Mouse (Mus musculus): ENCODE data around the gene Aplnr.

Aplnr gene

GRCm38 (mm10) chr2:85137601-85138140, 1.6 kb downstream of the Aplnr start:
- DNase-seq = no peak

DNA sequence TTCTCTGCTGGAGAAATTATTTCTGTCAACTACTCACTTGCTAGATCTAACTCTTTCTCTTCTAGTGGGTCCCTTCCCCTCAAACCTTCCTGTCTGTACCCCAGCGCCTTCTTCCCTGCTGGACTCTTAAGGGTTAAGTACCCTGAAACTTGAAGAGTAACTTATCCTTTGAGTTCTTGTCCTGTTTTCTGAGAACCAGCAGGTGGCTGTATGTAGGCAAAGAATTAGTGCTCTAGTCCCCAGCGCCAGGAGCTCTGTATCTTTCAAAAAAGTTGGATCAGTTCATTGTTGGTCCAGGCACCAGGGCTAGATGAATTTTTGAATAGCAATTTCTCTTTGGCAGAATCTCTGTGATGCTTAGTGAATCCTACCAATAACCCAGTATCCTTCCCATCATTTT, 2.1 kb downstream of the Aplnr start:
- DNase-seq = no peak

DNA sequence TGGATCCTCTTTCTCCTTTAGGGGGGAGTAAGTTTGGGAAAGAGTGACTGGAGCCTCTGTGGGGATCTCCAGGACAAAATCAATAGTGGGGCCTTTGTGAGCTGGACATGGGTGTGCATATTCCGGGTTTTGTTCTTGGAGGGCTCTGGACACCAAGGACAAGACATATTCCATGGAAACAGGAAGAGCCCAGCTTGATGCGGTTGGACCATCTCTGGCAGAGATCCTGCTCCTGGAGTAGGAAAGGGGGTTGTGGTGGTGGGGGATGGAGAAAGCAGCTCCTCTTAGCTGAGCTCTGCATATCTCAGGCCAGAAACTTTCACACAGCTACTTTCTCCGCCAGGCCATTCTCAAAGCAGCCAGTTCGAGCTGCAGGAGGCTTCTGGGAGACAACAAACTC, 3.4 kb downstream of the Aplnr start:
- no peak for DNase-seq

GRCm38 (mm10) chr2:85139846-85140245, 3.8 kb downstream of the Aplnr start:
- DNase-seq = no peak

- DNase-seq = no peak
Observed at GRCm38 (mm10) chr2:85140833-85141232, 4.8 kb downstream of the Aplnr start.

DNA sequence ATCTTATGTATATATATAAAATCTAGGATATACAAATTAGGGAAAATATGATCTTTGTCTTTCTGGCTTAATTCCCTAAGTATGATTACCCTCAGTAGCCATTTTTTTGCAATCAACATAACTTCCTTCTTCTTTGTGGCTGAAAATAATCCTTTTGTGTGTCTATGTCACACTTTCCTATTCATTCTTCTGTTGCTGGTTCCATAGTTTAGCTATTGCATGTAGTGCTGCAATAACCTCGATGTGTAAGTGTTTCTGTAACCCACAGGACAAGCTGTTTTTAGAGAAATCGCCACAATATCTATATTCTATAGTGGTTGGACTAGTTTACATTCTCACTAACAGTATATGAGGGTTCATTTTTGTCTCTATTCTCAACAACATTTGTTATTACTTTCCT, 8.9 kb downstream of the Aplnr start:
- DNase-seq = no peak

- no peak for DNase-seq
Observed at GRCm38 (mm10) chr2:85145346-85145745, 9.3 kb downstream of the Aplnr start.

DNA sequence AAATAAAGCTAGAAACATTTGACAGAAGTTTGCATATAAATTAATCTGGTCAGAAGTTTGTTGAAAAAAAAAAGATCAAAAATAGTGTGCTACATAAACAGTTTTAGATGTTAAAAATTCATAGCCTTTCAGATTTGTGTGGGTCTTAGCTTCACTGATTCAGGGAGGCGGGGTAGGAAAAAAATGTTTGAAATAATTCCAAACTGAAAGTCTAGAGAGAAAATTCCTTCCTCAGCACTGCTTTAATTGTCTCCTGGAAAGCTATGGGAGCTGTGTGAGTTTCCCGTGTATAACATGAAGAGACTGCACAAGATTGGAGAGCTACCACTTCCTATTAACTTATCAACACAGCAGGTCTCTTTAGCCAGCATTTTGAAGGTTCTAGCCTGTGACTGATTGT, 11.5 kb downstream of the Aplnr start:
- no peak for DNase-seq

GRCm38 (mm10) chr2:85150373-85150772, 14.3 kb downstream of the Aplnr start:
- DNase-seq = no peak

DNA sequence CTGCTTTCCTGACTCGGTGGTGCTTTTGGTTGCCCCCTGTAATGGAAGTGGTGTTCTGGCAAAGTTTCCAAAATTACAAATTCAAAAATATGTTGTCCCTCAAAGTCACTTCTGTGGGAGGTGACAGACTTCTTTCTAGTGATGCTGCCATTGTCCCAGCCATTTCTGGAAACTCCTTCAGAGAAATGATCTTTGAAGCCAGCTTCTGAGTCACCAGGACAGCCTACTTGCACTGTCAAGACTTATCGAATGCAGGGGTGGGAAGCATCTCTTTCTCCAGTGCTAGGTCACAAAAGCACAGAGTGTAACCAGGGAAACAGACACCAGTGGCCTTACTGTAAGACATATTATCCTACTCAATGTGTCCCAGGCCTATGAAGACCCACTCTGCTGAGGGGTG, 15.2 kb downstream of the Aplnr start:
- no peak for DNase-seq

DNA sequence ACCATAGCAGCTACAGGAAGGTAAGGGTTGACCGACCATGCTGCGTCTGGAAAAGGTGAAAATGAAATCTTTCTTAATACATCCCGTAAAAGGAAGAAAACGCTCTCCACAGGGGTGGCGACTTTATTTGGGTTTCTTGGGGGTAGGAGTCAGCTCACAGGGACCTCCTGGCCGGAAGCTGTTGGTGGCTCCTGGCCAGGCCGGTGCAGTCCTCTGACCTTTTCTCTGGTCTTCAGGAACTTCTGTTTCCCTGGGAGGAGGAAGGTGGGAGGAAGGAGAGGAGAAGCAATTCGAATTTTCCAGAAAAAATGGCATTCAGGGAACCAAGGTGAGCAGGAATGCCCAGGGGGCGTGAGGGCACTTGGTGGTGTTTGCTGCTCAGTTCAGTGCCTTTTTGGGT, 19.3 kb downstream of the Aplnr start:
- no peak for DNase-seq

DNA sequence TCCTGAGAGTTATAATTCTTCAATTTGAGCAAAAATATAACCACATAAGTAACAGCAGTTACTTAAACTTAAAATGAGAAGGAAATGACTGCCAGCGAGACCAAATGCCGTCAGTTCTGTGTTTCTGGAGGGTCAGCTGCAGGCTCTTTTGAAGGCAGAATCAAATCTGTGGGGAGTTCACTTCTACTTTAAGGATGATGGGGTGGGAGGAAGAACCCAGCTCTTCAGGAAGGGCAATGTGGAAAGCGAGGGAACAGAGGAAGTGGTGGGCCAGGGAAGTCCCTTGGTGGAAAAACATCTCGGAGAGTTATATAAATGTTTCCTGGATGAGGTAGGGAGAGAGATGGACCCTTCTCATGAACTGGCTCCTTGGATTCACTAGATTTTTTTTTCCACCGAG, 20.1 kb downstream of the Aplnr start:
- no peak for DNase-seq

- no peak for DNase-seq
Observed at GRCm38 (mm10) chr2:85157382-85157781, 21.4 kb downstream of the Aplnr start.

GRCm38 (mm10) chr2:85160901-85161637, 25.0 kb downstream of the Aplnr start:
- no peak for DNase-seq

- no peak for DNase-seq
Observed at GRCm38 (mm10) chr2:85161638-85162093, 25.6 kb downstream of the Aplnr start.

DNA sequence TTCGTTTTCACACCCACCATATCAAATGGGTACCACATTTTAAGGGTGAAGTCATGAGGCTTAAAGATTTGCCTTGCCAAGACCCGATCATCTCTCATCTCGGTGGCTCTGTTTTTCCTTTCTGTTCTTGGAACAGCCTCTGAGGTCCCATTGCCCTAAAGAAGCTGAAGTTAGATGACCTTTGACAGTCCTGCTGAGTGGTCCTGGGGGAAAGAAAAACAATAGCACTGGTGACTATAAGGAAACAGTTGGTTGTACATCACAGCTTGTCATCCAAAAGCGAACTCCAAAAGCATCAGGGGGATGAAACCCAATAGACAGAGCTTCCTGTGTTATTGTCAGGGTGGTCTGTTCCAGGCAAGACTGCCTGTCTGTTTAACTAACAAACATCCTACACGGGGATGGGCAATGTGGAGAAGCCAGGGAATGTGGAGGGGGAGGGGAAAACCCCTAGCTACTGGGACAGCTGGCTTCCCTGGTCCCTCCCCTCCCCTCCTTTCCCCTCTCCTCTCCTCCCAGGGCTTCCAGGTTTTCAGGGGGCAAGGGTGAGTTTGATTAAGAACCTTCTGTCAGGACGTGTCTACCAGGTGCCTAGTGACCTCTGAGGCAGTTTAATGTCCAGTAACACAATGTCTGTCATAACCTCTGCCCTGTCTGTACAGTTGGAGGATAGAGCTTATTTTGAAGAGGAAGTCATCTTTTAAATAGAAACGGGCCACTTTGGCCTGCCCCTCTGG, 27.5 kb downstream of the Aplnr start:
- no peak for DNase-seq

GRCm38 (mm10) chr2:85167624-85168023, 31.6 kb downstream of the Aplnr start:
- DNase-seq = no peak

- DNase-seq = no peak
Observed at GRCm38 (mm10) chr2:85168327-85168726, 32.3 kb downstream of the Aplnr start.

DNA sequence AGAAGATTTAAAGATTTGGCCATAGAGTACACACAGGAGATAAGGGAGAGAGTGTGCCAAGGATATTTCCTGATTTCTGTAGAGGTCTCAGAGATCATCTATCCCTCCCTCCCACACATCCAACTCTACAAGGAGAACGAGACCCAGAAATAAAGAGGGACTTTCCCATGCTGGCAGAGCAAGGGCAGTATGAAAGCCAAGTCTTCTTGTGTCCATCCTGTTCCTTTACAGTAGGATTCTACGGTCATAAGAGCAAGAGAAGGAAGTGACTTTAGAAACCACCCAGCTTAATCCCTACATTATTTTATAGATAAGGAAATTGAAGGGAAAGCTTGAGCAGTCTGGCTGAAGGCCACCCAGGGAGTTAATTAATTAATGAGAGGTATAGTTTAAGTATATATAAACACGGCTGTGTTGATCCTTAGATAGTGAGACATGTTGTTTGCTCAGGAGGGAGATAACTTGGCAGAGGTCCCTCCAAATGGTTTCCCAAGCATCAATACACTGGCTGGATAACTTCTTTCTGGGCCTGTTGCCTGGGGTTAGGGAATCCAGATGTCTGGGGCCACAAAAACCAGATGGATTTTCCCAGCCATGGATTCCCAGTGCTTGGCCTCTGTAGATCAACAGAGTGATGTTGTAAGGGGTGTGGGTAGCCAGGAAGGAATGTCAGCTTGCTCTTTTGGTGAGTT, 36.2 kb downstream of the Aplnr start:
- DNase-seq = no peak

DNA sequence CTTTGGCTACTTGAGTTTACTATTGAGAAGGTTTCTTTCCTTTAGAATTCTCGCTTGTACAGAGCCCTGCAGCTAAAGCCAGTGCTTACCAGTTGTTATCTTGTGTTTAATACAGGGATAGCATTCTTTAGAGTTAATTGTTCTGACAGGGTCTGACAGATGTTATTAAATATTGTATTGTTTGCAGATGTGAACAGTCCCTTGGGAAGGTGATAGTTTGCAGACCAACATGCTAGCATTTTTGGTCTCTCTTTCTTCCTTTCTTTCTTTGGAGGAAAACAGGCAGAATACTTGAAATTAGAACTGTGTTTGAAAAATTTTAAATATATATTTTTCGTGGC, 36.7 kb downstream of the Aplnr start:
- no peak for DNase-seq

DNA sequence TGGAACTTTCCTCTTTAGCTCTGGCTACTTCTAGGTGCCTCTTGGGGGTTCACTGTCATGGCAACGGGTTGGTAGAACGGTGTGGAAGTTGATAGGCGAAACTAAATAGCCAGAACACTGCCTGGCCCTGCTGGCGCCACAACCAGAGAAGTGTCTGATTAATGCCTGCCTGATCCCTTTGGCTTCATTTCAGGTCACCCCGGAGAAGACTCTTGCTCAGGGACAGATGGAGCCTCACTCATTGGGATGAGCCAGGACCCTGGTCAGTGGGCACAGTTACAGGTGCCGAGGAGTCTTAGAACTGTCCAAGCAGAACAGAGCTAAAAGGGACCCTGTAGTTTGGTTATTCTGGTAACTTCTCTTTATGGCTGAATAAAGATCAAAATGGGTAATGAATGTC, 37.5 kb downstream of the Aplnr start:
- DNase-seq = no peak

GRCm38 (mm10) chr2:85178139-85178800, 42.2 kb downstream of the Aplnr start:
- no peak for DNase-seq

- DNase-seq = no peak
Observed at GRCm38 (mm10) chr2:85187582-85188151, 51.6 kb downstream of the Aplnr start.
